Mouse (Mus musculus) spleen, postnatal 36 days (tissue): ENCODE measurements at regions not wholly inside any gene's neighbourhood (a gene's known extent, or its start where the extent isn't known, plus 50 kb on each side); places are given as distances from the start of the nearest gene placed in this dataset.
"Not testable (repeated sequence)": the region's sequence is repeated elsewhere in the genome, so short reads cannot be mapped to it uniquely, and the experiment has no call there.

Source experiments
- DNase-seq, 2 experiments: peaks; one replicate each; pipeline ENCODE4 v3.0.0; 2022; ENCODE audit warnings: low spot score in 2 of 2, mixed read lengths in 1 of 2

- DNase-seq = no peak
Measured at GRCm38 (mm10) chr12:10445738-10446137, 55.2 kb downstream of the Rdh14 start.

- no peak for DNase-seq
Measured at GRCm38 (mm10) chr12:10457960-10458655, 67.5 kb downstream of the Rdh14 start.

- DNase-seq = no peak
Measured at GRCm38 (mm10) chr12:10461796-10462195, 71.2 kb downstream of the Rdh14 start.

- DNase-seq = no peak
Measured at GRCm38 (mm10) chr12:10462956-10463355, 72.4 kb downstream of the Rdh14 start.

- no peak for DNase-seq
Measured at GRCm38 (mm10) chr12:10473986-10474385, 83.4 kb downstream of the Rdh14 start.

- no peak for DNase-seq
Measured at GRCm38 (mm10) chr12:10480781-10481180, 90.2 kb downstream of the Rdh14 start.

GRCm38 (mm10) chr12:10482294-10483010 is 91.9 kb downstream of the Rdh14 start:
- no peak for DNase-seq

- DNase-seq = no peak
Measured at GRCm38 (mm10) chr12:10506721-10507120, 116.1 kb downstream of the Rdh14 start.

GRCm38 (mm10) chr12:10513526-10513925 is 123.0 kb downstream of the Rdh14 start:
- no peak for DNase-seq

GRCm38 (mm10) chr12:10514278-10514677 is 123.7 kb downstream of the Rdh14 start:
- no peak for DNase-seq

GRCm38 (mm10) chr12:10524509-10525286 is 134.1 kb downstream of the Rdh14 start:
- no peak for DNase-seq

GRCm38 (mm10) chr12:10525934-10526333 is 135.4 kb downstream of the Rdh14 start:
- no peak for DNase-seq

GRCm38 (mm10) chr12:10529077-10529476 is 138.5 kb downstream of the Rdh14 start:
- no peak for DNase-seq

GRCm38 (mm10) chr12:10530996-10531395 is 140.4 kb downstream of the Rdh14 start:
- no peak for DNase-seq

GRCm38 (mm10) chr12:10533971-10534370 is 143.4 kb downstream of the Rdh14 start:
- no peak for DNase-seq

- no peak for DNase-seq
Measured at GRCm38 (mm10) chr12:10536239-10536638, 145.7 kb downstream of the Rdh14 start.

- no peak for DNase-seq
Measured at GRCm38 (mm10) chr12:10537069-10537468, 146.5 kb downstream of the Rdh14 start.

GRCm38 (mm10) chr12:10549481-10550201 is 159.1 kb downstream of the Rdh14 start:
- no peak for DNase-seq

GRCm38 (mm10) chr12:10554701-10555100 is 164.1 kb downstream of the Rdh14 start:
- not testable (repeated sequence) for DNase-seq

- DNase-seq = no peak
Measured at GRCm38 (mm10) chr12:10562966-10563365, 172.4 kb downstream of the Rdh14 start.

- no peak for DNase-seq
Measured at GRCm38 (mm10) chr12:10567881-10568280, 177.3 kb downstream of the Rdh14 start.
